ENCODE assay signal across 16 mouse cellular contexts in the genomic region with DNA sequence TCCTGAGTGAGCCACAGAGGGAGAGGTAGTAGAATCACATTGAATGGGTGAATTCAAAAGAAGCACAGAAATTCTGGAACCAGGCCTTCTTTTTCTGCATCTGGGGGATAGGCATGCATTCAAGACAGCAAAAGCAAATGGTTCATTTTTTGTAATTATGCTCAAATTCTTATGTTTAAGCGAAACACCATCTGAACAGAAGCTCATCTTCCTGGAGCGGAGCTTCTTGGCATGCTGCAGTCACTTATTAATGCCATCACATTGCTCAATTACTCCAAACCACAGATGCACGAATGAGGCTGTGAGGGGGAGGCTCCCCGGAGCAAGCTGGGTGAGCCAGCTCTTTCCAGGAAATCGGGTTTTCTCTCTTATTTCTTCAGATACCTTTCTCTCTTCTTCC.
DNase-seq lines count a peak whose midpoint lies in the region; ATAC-seq lines count a peak whose summit lies in the region.
"Had no signal": no experiment of that assay in that cellular context is flagged by ENCODE, and none has a peak within 500 bp of the region (broad histone marks: within the 10 kb centered on the region; RNA-seq: fewer than 3 reads in every experiment).

No protein-coding gene starts in this region.

- H3K4me1 ChIP-seq in intestine, embryonic 15.5 days (replicated peaks) = no peaks in the 10 kb centered on the region
- H3K4me1 ChIP-seq in midbrain, embryonic 15.5 days = no peaks in the 10 kb centered on the region
- H3K4me1 ChIP-seq: embryonic facial prominence, embryonic 13.5 days had no signal

- H3K27me3 ChIP-seq in intestine, embryonic 15.5 days (replicated peaks) = no peaks in the 10 kb centered on the region
- no peaks in the 10 kb centered on the region for H3K27me3 ChIP-seq in midbrain, embryonic 15.5 days (replicated peaks)
- H3K27me3 ChIP-seq: embryonic facial prominence, embryonic 13.5 days had no signal

- 77% methylated on average over 5 of the region's 5 CpGs for WGBS in intestine, embryonic 15.5 days
- WGBS in midbrain, embryonic 15.5 days = 87% methylated on average over 5 of the region's 5 CpGs

- H3K27ac ChIP-seq in intestine, embryonic 15.5 days = no peak overlapping the region
- H3K27ac ChIP-seq in midbrain, embryonic 15.5 days = no peak overlapping the region
- H3K27ac ChIP-seq: embryonic facial prominence, embryonic 13.5 days had no signal

- H3K9ac ChIP-seq in intestine, embryonic 15.5 days = no peak overlapping the region
- H3K9ac ChIP-seq in midbrain, embryonic 15.5 days = no peak overlapping the region
- H3K9ac ChIP-seq: embryonic facial prominence, embryonic 13.5 days had no signal

- no peaks in the 10 kb centered on the region for H3K36me3 ChIP-seq in intestine, embryonic 15.5 days
- no peaks in the 10 kb centered on the region for H3K36me3 ChIP-seq in midbrain, embryonic 15.5 days (replicated peaks)
- H3K36me3 ChIP-seq: embryonic facial prominence, embryonic 13.5 days had no signal

- H3K4me2 ChIP-seq in intestine, embryonic 15.5 days (replicated peaks) = no peak overlapping the region
- no peak overlapping the region for H3K4me2 ChIP-seq in midbrain, embryonic 15.5 days
- H3K4me2 ChIP-seq: embryonic facial prominence, embryonic 13.5 days; liver, embryonic 11.5 days had no signal

- DNase-seq in cerebellum, adult 11-12 months = peak; percentile 12
- no peak for DNase-seq in cerebellum, adult 8-10 months
- peak; percentile 75 to 78 for DNase-seq in frontal cortex, adult 2 months (ENCODE audit: extremely low spot score in 1 of 2, low spot score in 1 of 2)
- DNase-seq in layer of hippocampus, postnatal 14 days (ENCODE audit: low spot score in 2 of 2) = peak; percentile 34 to 79
- peak; percentile 58 to 66 for DNase-seq in right cerebral cortex, adult 2 months (ENCODE audit: low spot score in 2 of 2)
- DNase-seq in gastrocnemius, postnatal 4 days (ENCODE audit: low spot score in 2 of 2) = no peak
- DNase-seq: adrenal gland, postnatal 36 days; gastrocnemius, postnatal 25 days; heart, postnatal 14 days; kidney, postnatal 36 days; lung, postnatal 14 days; thymus, adult 18-20 months had no signal

- no peak overlapping the region for H3K4me3 ChIP-seq in intestine, embryonic 15.5 days (replicated peaks)
- no peak overlapping the region for H3K4me3 ChIP-seq in midbrain, embryonic 15.5 days
- H3K4me3 ChIP-seq: embryonic facial prominence, embryonic 13.5 days had no signal

- H3K9me3 ChIP-seq in intestine, embryonic 15.5 days = no peaks in the 10 kb centered on the region
- H3K9me3 ChIP-seq in midbrain, embryonic 15.5 days = no peaks in the 10 kb centered on the region
- H3K9me3 ChIP-seq: embryonic facial prominence, embryonic 13.5 days had no signal

- no peak for ATAC-seq in intestine, embryonic 15.5 days
- ATAC-seq in midbrain, embryonic 15.5 days (replicated peaks) = no peak

Comparison
In these comparisons a context has a peak if more than half of its experiments do, and no peak if none do; other contexts are left out.
1. DNase-seq: peak in cerebellum, adult 11-12 months (single experiment), frontal cortex, adult 2 months (2 of 2), layer of hippocampus, postnatal 14 days (2 of 2) and right cerebral cortex, adult 2 months (2 of 2); none in cerebellum, adult 8-10 months (single experiment) and gastrocnemius, postnatal 4 days (0 of 2).